Mouse (Mus musculus): Measurements from ENCODE around the gene Olfr871. TPM values are rescaled to one million over a fixed set of nuclear protein-coding genes. Genes with fewer than 3 reads are reported as not detected.
"Not testable (repeated sequence)": the region's sequence is repeated elsewhere in the genome, so short reads cannot be mapped to it uniquely, and the experiment has no call there.

Gene Olfr871
- not detected for total RNA-seq (2021)

DNA sequence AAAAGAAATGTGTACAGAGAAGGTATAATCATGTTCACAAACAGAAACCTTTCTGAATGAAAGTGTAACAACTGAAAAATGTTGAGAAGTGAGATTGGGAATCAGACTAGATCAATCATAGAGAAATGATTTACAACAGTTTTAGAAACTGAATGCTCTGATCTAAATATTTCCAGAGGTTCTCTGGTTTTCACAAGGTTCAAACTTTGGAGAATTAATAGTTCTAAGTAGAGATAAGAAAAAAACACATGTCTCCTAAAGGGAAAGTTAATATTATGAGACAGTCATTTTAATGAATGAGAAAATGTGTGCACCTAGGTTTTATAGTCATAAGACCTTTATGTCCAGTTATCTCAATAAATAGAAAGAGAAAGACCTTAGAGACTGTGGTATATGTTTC lies at the start of gene Olfr871:
Olfr871 (plus strand) TSS at position 301 of the 400 bp plus-strand sequence.
- intact Hi-C loops (cut with DNase I): no loop called here
- DNase-seq: no peak

DNA sequence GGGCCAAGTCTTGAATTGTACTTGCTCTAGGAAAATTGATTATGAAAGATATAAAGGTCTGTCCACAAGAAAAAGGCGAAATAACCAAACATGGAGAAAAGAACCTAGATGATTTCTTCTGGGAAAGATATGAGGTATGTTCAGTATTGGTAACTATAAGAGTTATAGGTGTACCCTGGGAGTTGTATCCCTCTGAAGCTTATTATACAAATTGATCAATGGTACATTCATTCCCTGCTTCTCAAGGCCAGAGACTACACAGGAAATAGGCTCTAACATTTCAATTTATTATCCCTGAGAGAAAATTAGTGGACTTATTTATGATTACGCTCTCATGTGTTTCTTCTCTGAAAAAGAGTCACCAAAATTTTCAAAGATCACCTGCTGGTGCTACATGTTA lies 38.0 kb upstream of the Olfr871 start, which contains the start of gene Olfr870:
Olfr870 (minus strand) TSS at position 101 of the 400 bp plus-strand sequence.
- intact Hi-C loops (cut with DNase I): no loop called here
- no peak for DNase-seq

DNA sequence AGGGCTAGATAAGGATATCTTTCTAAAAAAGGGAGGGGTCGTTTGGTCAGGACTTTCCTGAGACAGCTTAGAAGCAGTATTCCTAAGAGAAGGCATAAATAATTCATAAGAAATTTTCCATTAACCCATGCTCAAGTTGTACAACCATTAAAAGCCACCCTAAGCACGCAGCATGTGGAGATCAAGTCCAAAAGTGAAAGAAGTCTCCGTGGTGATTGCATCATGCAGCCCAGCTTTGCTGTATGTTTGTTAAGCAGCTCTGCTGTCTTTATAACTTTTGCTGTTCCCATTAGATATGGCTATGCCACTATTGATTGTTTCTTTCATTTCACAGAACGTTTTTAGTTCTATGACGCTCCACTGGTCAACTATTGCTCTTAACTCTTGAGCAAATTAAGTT lies 32.5 kb upstream of the Olfr871 start:
- no peak for DNase-seq
- intact Hi-C loops (cut with DNase I): no loop called here

DNA sequence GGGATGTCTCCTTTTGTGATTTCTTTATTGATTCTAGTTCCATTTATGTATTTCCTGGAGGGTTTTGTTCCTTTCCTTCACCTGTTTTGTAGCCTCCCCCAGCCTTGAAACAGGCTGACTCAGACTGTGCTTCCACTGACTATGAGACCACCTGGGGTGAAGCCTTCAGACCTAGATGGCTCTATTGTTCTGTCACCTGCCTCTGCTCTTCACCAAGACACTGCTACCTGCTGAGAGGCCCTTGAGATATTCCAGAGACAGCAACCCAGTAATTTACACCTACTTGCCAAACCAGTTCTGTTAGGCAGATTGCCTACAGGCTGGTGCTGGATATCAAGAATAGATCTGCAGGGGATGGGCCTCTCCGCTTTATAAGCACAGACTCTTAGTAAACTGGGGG lies 9.9 kb upstream of the Olfr871 start:
- DNase-seq: no peak
- intact Hi-C loops (cut with DNase I): no loop called here

DNA sequence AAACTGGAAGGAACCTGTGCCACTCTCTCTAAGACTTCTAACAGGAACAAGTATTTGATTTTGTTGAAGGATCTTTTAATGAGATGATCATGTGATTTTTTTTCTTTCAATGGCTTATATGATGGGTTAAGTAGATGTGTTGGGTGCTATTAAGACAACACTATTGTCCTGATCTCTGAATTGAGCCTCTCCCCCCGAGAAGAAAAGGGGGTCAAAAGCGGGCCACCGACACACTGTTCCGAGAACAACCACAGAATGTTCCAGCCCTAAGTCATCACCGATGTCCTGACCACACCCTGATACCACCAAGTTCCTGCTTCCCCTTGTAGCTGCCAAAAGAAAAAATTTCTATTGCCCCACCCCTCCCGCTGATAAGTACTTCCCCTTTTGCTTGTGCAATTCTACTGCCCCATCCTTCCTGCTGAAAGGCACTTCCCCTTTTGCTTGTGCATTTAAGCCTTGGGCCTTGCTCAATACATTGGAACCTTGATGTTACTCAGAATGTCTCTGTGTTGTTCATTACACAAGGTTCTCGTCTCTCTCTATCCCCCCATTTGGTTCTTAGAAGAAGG lies 8.5 kb upstream of the Olfr871 start:
- intact Hi-C loops (cut with DNase I); DNase-seq: not testable (repeated sequence)

DNA sequence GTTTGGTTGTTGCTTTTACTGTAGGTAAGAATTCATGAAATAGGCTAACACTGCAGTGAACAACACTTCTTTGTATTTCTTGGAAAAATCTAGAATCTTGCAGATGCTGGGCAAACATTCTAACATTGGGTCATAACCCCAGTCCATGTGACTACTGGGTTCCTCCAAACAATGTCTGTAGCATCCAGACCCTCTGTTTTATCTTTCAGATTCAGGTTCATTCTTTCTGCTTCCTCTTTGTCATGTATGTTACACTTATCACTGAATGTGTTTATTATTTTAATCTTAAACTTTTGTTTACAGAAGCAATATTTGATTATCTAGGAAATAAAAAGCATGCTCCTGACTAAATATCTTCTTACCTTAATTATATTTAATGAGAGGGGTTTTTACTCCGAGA lies 1.2 kb upstream of the Olfr871 start:
- intact Hi-C loops (cut with DNase I): no loop called here

DNA sequence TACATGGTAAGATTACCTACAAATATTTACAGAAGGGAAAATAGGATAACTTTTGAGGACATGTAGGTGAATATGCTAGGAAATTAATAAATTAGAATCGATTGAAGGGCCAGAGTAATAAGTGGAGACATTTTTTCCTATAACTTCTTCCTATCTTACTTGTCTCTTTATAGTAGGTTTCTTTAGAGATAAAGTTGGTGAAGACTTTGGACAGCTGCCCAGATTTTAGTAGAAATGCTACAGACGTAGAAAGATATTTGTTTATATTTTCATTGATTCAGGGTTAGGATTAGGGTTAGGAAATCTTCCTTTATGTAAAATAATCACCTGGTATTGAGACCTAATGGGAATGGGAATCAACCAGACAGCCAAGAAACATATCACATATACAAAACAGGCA lies 530 bp upstream of the Olfr871 start:
- no peak for DNase-seq
- intact Hi-C loops (cut with DNase I): no loop called here

More for the DNA sequence above, 1.2 kb upstream of the Olfr871 start:
- DNase-seq: no peak

DNA sequence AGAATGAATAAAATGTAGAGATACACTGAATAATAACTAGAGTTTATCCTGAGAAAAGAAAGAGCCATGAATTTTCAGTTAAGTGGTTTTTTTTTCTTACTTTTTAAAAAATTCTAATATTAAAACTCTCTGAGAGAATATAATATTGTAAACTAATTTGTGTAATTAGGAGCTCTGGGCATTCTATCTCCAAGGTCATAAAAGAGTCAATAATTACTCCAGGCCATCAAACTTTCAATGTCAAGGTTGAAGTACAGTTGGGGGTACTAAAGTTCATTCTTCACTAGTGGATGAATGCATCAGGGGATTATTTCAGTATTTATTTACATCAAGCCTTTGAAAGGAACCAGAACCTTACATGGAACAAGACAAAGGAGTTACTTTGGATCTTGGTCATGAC lies 24.8 kb downstream of the Olfr871 start, which contains the start of gene Olfr872:
Olfr872 (plus strand) TSS at position 301 of the 400 bp plus-strand sequence.
- DNase-seq: no peak
- intact Hi-C loops (cut with DNase I): no loop called here

DNA sequence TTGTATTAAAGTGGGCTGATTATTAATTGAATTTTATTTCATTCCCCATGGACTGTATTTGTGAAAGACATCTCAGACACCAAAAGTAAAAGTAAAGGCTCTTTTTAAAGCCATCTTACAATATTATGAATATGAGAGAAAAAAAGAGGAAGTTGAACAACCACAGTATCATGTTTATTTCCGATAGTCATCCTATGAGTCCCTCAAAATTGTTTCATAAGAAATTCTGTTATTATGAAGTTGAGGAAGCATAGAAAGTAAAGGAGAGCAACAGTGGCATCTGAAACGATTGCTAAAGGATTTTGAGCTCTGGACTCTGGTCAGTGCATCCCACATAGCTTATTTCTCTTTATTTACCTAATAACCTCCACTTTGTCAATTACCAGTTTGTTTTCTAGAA lies 25.4 kb downstream of the Olfr871 start:
- intact Hi-C loops (cut with DNase I): no loop called here

More for the DNA sequence above, 25.4 kb downstream of the Olfr871 start:
- no peak for DNase-seq

Other genes starting within 250 kb of the Olfr871 start
- not detected for gene Olfr866, start 184.2 kb upstream of the Olfr871 start, total RNA-seq (2021)
- gene Olfr867, start 154.6 kb upstream of the Olfr871 start, total RNA-seq (2021): not detected
- not detected for gene Olfr868, start 113.6 kb upstream of the Olfr871 start, total RNA-seq (2021)
- gene Olfr869, start 83.2 kb upstream of the Olfr871 start, total RNA-seq (2021): not detected
- not detected for gene Olfr870, start 38.1 kb upstream of the Olfr871 start, total RNA-seq (2021)
- gene Olfr872, start 24.9 kb downstream of the Olfr871 start, total RNA-seq (2021): not detected
- gene Olfr39, start 70.1 kb downstream of the Olfr871 start, total RNA-seq (2021): not detected
- not detected for gene Olfr873, start 86.3 kb downstream of the Olfr871 start, total RNA-seq (2021)
- not detected for gene Olfr18, start 123.9 kb downstream of the Olfr871 start, total RNA-seq (2021)
- gene Zfp560, start 173.0 kb downstream of the Olfr871 start, total RNA-seq (2021): 10 to 100 TPM; 16.5 to 20.0 TPM
- 10 to 100 TPM; 41.9 to 42.3 TPM for gene Zfp26, start 248.0 kb downstream of the Olfr871 start, total RNA-seq (2021)